Mouse (Mus musculus) heart, postnatal 10 days (tissue): ENCODE results near the gene Etv5. TPM values are rescaled to one million over a fixed set of nuclear protein-coding genes. Genes with fewer than 3 reads are reported as not detected.

Experiments
- DNase-seq, 2 experiments: peaks; one replicate each; pipeline ENCODE4 v3.0.0; 2021
- intact Hi-C: fragments of 180-260 bp; cut with DNase I; formaldehyde crosslinking; loops from one replicate; pipeline ENCODE4 v1.15.1; 2025
- total RNA-seq, 2 experiments: library from RNA; stranded (reverse); gene quantifications; 2 replicates each; pipeline ENCODE4 v1.2.3; 2021

Etv5 gene
- total RNA-seq, 2 experiments from 2014 or later, result 8.7 to 8.8 TPM

DNA sequence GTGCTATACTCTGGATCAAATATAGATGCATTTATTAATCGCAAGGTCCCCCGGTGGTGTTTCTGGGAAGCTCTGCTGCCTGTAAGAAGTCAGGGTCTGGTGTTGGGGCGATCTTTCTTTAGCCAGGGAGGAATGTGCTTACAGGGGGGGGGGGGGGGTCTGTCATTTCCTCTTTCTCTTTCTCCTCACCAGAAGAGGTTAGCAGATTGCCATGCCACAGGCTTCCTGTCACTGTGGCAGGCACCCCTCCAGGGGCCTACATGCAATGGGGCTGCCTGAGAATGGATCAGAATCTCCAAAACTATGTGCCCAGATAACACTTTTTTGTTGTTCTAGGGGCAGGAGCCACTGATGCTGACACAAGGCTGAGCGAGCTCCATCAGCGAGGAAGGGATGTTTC lies 89.7 kb downstream of the Etv5 start:
- no peak for DNase-seq
- intact Hi-C loops, result no loop called here

- intact Hi-C loops, result no loop called here
- no peak for DNase-seq
These were observed 90.8 kb downstream of the Etv5 start for GRCm38 (mm10) chr16:22348478-22349270.

- DNase-seq, result no peak
- intact Hi-C loops, result no loop called here
These were observed 91.5 kb downstream of the Etv5 start for GRCm38 (mm10) chr16:22348014-22348413.

GRCm38 (mm10) chr16:22341236-22341671 lies 98.3 kb downstream of the Etv5 start:
- intact Hi-C loops, result no loop called here
- DNase-seq, result peak; percentile 34 to 45

DNA sequence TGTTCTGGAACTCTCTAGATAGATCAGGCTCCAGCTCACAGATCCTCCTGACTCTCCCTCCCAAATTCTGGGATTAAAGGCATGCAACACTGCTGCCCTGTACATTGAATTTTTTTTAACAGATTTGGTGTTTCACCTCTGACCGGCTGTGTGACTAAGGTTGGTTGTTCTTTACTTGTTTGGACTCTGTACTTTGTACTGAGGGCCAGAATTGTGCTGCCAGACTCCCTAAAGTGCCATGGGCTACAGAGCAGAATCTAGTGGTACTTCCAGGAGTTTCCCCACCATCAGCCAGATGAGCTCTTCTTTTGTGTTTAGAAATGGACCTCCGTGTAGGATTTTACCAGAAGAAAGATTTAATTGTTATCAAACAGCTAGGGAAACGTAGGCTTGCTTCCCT lies 103.7 kb downstream of the Etv5 start:
- intact Hi-C loops, result no loop called here
- no peak for DNase-seq

Other genes starting within 250 kb of the Etv5 start
- 10 to 100 TPM; 73.8 to 74.8 TPM for gene Tra2b, start 173.7 kb downstream of the Etv5 start, total RNA-seq
- under 1 TPM; 0.62 to 0.84 TPM for gene Dgkg, start 217.5 kb upstream of the Etv5 start, total RNA-seq